Mouse (Mus musculus) forebrain, embryonic 14.5 days (tissue): ENCODE results near the gene Chst13. TPM values are rescaled to one million over a fixed set of nuclear protein-coding genes. Genes with fewer than 3 reads are reported as not detected.

Source experiments
- ATAC-seq: fragments of 200-750 bp; cut with Nextera tagmentation; 2 replicates; pipeline ENCODE4 v1.8.0; 2017; ENCODE audit warnings: mild to moderate bottlenecking, moderate library complexity
- DNase-seq: peaks from one replicate; pipeline ENCODE4 v3.0.0-alpha.2; 2015; ENCODE audit warnings: low spot score
- H3K27ac ChIP-seq: fragments of 300-500 bp; sonication (generic); 2 replicates; pipeline ENCODE4 v1.5.1; 2014; ENCODE audit warnings: low read depth, mild to moderate bottlenecking, control low read depth, low read length, moderate library complexity
- H3K27me3 ChIP-seq: fragments of 300-500 bp; sonication (generic); replicated peaks from 2 replicates; pipeline ENCODE4 v1.6.1; 2014; ENCODE audit warnings: low read length, control low read depth, mixed read lengths; ENCODE audit not compliant: control insufficient read depth, insufficient read depth
- H3K36me3 ChIP-seq: fragments of 300-500 bp; sonication (generic); 2 replicates; pipeline ENCODE4 v1.6.1; 2014; ENCODE audit warnings: low read length, control low read depth; ENCODE audit not compliant: control insufficient read depth, insufficient read depth
- H3K4me1 ChIP-seq: fragments of 300-500 bp; sonication (generic); 2 replicates; pipeline ENCODE4 v1.6.1; 2014; ENCODE audit warnings: antibody characterized with exemption, low read length, control low read depth; ENCODE audit not compliant: control insufficient read depth, insufficient read depth
- H3K4me2 ChIP-seq: fragments of 300-500 bp; sonication (generic); 2 replicates; pipeline ENCODE4 v1.6.1; 2014; ENCODE audit warnings: mild to moderate bottlenecking, control low read depth, low read length
- H3K4me3 ChIP-seq: fragments of 300-500 bp; sonication (generic); 2 replicates; pipeline ENCODE4 v1.5.1; 2014; ENCODE audit warnings: low read depth, low read length, control low read depth
- H3K9ac ChIP-seq: fragments of 300-500 bp; sonication (generic); 2 replicates; pipeline ENCODE4 v1.6.1; 2014; ENCODE audit warnings: mild to moderate bottlenecking, low read length, control low read depth, moderate library complexity
- H3K9me3 ChIP-seq: fragments of 300-500 bp; sonication (generic); replicated peaks from 2 replicates; pipeline ENCODE4 v1.6.1; 2016; ENCODE audit warnings: low read length, control low read depth, mixed read lengths; ENCODE audit not compliant: control insufficient read depth
- WGBS: fragments of 180-500 bp; shearing (Covaris S2); extraction: QIAGEN DNeasy Blood & Tissue Kit; methylation state at CpG from one replicate; pipeline ENCODE4 v1.1.7; 2014; 5-methylcytosine and 5-hydroxymethylcytosine counted together
- polyA plus RNA-seq: library from polyadenylated mRNA; unstranded; fragments of >200 nt; fragmentation: Nextera tagmentation; extraction: Ambion mirVana; gene quantifications from 2 replicates; pipeline ENCODE4 v1.2.1, GENCODE M21; 2014

Gene Chst13
- polyA plus RNA-seq, 1 experiment from 2014 or later, result not detected

DNA sequence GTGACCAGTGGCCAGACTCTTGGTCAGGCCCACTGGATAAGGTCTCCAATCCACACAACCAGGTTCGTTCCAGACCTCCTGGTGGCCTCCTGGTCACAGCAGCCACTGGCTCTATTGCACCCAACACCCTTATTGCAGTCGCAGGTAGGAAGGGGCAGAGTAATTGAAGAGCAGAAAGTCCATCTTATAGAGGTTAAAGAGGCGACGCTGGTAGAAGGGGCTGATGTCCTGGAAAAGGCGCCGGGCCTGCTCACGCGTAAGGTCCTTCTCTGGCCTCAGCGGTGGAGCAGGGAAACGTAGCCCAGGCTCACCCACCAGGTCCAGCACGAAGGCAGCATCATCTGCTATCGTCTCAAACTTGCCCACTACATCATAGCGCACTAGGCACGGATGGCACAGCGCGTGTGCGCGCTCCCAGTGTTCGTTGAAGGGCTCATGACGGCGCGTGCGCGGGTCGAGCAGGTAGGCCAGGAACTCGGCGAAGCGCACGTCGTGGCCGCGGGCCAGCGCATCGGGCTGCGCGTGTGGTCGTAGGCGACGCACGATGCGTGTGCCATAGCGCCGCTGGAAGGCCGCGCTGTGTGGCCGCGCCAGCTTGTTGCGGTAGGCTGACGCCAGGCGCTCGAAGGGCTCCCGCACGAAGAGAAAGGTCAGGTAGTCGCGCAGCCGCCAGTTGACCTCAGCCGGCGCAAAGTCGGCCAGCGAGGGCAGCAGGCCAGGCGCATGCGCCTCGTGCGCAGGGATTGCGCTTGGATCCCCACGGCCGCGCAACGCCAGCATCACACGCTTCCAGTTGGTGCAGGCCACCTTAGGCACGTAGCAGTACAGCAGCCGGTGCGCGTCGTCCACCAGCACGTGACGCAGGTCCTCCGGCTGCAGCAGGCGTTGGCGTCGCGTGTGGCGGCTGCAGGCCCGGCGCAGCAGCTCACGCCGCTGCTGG lies 15.9 kb downstream of the Chst13 start:
- H3K9ac ChIP-seq, result no peak overlapping the region
- H3K4me2 ChIP-seq, result no peak overlapping the region
- H3K36me3 ChIP-seq, result no peaks in the 10 kb centered on the region
- H3K9me3 ChIP-seq, result peaks cover 3% of the 10 kb centered on the region; the same call in 1 of the 2 replicates
- no peaks in the 10 kb centered on the region for H3K27me3 ChIP-seq
- DNase-seq (no peak), ATAC-seq (no peak)
- H3K4me1 ChIP-seq, result no peaks in the 10 kb centered on the region
- H3K4me3 ChIP-seq, result no peak overlapping the region
- WGBS, result 91% methylated on average over 87 of the region's 87 CpGs
- H3K27ac ChIP-seq, result no peak overlapping the region

DNA sequence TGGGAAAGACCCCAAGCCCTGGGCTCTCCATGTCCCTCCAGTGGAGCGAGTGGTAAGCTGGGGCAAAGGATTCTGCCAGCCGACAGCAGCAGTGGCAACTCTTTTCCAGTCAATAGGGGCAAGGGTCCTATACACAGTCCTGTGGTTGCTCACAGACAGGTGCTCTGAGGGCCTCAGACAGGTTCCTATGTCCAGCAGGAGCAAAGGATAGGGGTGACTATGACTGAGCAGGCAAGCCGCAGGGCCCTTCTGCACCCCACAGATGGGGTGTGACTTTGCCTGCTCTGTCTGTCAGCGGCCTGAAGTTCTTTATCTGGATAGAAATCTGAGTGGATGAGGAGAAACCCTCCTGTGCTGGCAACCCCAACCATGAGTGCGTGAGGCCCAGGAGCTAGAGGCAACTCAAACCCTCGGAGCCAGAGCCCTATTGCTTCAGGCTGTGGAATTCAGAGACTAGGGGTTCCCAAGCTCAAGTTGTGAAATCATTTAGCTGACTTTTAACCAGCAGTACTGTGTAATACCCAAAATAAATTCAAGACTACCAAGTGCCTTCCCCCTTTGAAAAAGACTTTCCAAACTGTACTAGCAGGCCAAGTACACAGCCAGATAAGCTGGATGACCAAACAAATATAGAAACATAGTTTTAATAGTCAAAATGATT lies 18.5 kb downstream of the Chst13 start:
- no peak for DNase-seq
- Histone ChIP-seq H3K4me3 (no peak overlapping the region), H3K9ac (no peak overlapping the region), H3K36me3 (no peaks in the 10 kb centered on the region), H3K4me1 (no peaks in the 10 kb centered on the region), H3K4me2 (no peak overlapping the region), H3K27ac (no peak overlapping the region), H3K27me3 (no peaks in the 10 kb centered on the region), H3K9me3 (peaks cover 3% of the 10 kb centered on the region; the same call in 1 of the 2 replicates)
- WGBS, result 82% methylated on average over 6 of the region's 6 CpGs
- ATAC-seq, result no peak

DNA sequence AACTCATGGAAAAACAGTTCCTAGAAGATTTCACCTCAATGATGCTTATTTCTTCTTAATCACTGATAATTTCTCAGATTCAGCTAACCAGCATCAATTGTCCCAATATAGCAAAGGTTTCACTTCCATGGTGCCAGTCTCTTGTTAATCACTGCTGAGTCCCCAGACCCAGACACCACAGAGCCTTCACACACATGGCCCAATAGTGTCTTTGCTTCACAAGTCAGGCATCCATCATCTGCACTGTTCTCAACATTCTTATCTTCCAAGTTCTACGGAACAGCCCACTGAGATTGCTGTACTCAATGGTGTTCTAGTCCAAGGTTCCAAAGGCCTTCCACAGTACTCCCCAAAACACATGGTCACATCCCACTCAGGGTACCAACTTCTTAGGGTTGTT lies 24.1 kb downstream of the Chst13 start, which contains the start of gene BC048671:
Gene BC048671 (plus strand): TSS at position 301 of the 400 bp plus-strand sequence.
- DNase-seq (no peak), ATAC-seq (no peak)
- Histone ChIP-seq H3K4me2 (no peak within 1 kb of the TSS), H3K4me3 (no peak within 1 kb of the TSS), H3K9ac (no peak within 1 kb of the TSS), H3K27ac (no peak within 1 kb of the TSS), H3K36me3 (no peaks in the 10 kb centered on the region), H3K4me1 (no peaks in the 10 kb centered on the region), H3K9me3 (no peaks in the 10 kb centered on the region), H3K27me3 (no peaks in the 10 kb centered on the region)
- 89% methylated on average over 1 of the region's 1 CpGs for WGBS

DNA sequence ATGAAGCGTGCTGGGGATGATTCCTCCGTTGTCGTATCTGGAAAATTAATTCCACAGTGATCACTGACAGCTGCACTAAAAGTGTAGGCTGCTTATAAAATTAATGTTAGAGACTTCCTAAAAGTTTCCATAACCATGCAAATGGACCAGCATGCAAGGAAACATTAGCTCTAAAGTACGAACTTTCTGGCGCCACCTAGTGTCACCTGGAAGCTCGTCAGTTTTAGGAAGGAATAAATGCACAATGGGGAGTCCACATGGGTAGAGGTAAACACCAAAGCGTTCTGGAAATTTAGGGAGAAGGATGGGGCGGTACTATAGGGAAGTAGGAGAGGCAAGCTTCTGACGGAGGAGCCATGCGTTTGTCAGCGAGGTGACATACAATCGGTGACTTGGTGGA lies 36.7 kb downstream of the Chst13 start:
- DNase-seq (peak; percentile 16), ATAC-seq (no peak)
- Histone ChIP-seq H3K27ac (no peak overlapping the region), H3K9me3 (no peaks in the 10 kb centered on the region), H3K9ac (no peak overlapping the region), H3K27me3 (no peaks in the 10 kb centered on the region), H3K36me3 (no peaks in the 10 kb centered on the region), H3K4me1 (no peaks in the 10 kb centered on the region), H3K4me2 (no peak overlapping the region), H3K4me3 (no peak overlapping the region)
- WGBS, result 57% methylated on average over 12 of the region's 12 CpGs

Other genes with a start within 250 kb of the Chst13 start
- not detected in 2 replicates for gene Vmn1r49, start 246.7 kb downstream of the Chst13 start, polyA plus RNA-seq
- not detected in 2 replicates for gene Vmn1r50, start 223.8 kb downstream of the Chst13 start, polyA plus RNA-seq
- not detected in 2 replicates for gene Vmn1r51, start 202.6 kb downstream of the Chst13 start, polyA plus RNA-seq
- gene Vmn1r52, start 150.4 kb downstream of the Chst13 start, polyA plus RNA-seq, result not detected in 2 replicates
- gene V1ra8, start 122.4 kb downstream of the Chst13 start, polyA plus RNA-seq, result not detected in 2 replicates
- not detected in 2 replicates for gene Vmn1r53, start 100.7 kb downstream of the Chst13 start, polyA plus RNA-seq
- gene Vmn1r54, start 78.9 kb downstream of the Chst13 start, polyA plus RNA-seq, result not detected in 2 replicates
- gene BC048671, start 24.0 kb downstream of the Chst13 start, polyA plus RNA-seq, result not detected in 2 replicates
- gene Uroc1, start 8.1 kb upstream of the Chst13 start, polyA plus RNA-seq, result not detected in 2 replicates
- 13.4 and 14.0 TPM in 2 replicates for gene Zxdc, start 44.3 kb upstream of the Chst13 start, polyA plus RNA-seq
- 3.0 and 3.1 TPM in 2 replicates for gene Cfap100, start 103.6 kb upstream of the Chst13 start, polyA plus RNA-seq
- gene Klf15, start 137.4 kb upstream of the Chst13 start, polyA plus RNA-seq, result 10.3 and 12.0 TPM in 2 replicates
- 15.8 and 24.1 TPM in 2 replicates for gene Aldh1l1, start 161.2 kb upstream of the Chst13 start, polyA plus RNA-seq